Mouse (Mus musculus) lung, postnatal 10 days (tissue): ENCODE measurements around the gene Ncor1.
"Not testable (repeated sequence)": the region's sequence is repeated elsewhere in the genome, so short reads cannot be mapped to it uniquely, and the experiment has no call there.

Experiments used
- DNase-seq: peaks from one replicate; pipeline ENCODE4 v3.0.0; 2021

Gene Ncor1

DNA sequence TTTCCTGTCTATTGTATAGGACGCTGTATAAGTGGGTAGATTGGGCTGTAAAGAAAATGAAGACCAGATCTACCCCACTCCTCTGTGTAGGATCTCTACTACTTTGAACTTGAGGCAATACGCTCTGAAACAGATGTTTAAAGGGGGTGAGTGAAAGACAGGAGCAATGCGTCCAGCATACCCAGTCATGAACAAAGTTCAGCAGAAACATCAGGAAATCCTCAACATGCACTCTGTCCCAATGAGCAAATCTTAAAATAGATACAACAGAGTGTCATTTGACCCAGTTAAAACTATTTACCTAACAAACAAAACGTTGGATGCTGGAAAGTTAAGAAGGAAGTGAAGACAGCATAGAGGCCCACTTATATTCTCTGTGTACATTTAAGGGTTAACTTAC lies 106.4 kb downstream of the Ncor1 start:
- DNase-seq: peak; percentile 8

DNA sequence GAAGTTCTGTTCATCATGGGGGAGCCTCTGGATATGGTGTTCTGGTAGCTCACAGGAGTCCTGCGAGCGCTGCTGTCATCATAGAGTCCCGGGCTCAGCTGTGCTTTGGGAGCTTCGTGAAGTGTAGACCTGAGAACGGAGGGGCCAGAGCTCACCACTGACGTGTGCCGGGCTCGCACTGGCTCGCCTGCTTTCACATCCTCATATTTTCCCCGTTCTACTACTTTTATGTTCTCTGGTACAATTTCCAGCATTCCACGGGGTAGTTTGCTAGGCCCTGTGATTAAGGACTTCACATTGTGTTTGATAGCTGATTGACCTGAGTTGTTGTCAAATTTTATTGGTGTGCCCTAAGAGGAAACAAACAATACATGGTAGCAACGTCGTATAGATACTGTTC lies 115.3 kb downstream of the Ncor1 start:
- DNase-seq: no peak

DNA sequence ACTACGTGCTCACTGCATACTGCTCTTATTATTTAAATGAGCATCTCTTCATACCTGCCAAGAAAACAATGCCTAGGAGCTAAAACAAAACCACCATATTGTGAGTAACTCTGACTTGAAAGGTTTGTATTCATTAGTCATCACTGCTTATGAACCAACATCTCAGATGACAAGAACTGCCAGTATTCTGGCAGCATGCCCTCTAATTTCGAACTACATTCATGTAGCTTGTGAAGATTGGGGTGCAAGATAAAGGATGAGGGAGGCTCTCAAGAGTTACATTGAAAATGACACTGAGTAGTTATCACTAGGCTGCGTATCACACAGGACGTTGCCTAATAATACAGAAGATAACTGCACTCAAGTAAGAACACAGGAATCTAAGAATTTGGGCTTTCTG lies 126.1 kb downstream of the Ncor1 start:
- no peak for DNase-seq

DNA sequence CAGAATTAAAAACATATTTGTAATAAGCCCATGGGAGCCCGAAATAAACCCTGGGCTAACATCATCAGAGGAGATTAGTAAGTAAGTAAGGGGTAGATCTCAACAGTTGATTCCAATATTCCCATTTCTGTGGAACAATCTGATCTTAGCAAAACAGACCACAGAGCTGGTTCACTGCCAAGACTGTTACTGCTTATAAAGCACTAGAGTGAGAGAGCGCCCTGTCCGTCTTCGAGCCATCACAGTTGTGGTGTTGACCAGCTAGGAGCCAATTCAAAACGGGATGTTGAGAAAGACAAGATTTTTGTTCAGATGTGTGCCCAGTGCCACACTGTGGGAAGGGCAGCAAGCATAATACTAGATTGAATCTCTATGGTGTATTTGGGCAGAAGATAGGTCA lies 127.2 kb downstream of the Ncor1 start:
- peak; percentile 15 for DNase-seq

DNA sequence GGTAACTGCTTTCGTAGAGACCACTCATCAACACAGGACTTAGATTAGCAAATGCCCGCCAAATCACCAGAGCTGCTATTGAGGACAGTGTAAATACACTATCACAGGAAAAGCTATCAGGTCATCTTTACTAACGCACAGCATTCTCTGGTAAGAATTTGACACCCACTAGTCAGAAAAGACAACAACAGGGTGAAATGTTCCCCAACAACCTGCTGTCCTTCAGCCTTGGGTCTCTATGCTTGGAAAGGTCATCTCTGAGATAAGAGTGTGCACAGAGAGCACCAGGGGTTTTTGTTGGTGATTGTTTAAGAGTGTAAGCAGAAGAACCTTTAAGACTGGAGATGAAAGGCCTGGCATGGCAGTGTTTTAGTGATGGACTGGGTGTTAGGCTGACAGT lies 134.7 kb downstream of the Ncor1 start:
- DNase-seq: no peak

DNA sequence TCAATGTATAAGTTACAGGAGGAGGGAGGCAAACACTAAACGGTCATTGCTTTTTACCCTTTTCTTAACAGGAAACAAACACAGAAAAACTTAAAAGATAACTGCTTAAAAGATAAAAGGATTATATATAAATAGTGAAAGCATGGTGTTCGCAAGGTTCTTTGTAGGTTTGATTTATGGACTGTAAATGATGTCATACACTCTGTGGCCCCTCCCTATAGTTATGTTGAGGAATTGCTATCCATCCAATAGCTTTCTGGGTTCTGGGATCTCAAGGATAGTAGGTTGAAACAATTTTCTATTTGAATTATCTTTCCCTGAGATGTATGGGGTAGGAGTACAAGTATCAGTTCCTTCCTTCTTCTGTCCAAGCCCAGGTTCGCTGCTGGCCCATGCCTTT lies 138.2 kb downstream of the Ncor1 start:
- DNase-seq: no peak

DNA sequence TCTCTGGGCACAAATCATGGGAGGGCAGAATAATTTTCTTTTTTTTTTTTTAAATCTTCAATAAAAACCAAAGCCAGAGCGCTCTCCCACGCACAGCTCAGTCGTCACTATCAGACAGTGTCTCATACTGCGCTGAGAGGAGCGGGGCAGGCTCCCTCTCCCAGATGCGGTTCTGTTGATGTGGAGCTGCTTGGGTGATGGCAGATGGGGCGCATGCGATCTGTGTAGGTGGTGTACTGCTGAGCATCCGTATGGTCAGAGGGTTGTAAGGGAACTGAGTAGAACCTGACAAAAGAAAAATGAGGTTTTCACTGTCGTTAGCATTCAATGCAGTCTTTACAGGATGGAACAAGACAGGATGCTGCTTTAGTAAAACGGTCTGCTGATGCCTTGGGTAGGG lies 140.6 kb downstream of the Ncor1 start:
- DNase-seq: no peak

DNA sequence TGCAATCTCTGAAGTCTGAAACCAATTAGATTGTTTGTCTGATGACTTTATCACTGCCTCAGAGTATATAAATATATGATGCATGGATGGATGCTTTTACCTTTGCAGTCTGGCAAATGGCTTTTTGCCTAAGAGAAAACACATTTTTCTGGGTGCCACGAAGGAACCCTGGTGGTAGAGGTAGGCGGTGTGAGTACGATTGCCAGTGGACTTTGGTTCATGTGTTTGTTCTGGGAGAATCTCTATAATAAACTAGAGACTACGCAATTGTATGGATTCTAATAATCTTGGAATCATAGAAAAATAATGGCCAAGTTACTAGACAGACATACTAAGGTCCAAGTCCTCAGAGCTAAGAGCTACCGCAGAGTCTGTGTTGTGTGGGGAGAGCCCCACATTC lies 143.4 kb downstream of the Ncor1 start:
- no peak for DNase-seq

DNA sequence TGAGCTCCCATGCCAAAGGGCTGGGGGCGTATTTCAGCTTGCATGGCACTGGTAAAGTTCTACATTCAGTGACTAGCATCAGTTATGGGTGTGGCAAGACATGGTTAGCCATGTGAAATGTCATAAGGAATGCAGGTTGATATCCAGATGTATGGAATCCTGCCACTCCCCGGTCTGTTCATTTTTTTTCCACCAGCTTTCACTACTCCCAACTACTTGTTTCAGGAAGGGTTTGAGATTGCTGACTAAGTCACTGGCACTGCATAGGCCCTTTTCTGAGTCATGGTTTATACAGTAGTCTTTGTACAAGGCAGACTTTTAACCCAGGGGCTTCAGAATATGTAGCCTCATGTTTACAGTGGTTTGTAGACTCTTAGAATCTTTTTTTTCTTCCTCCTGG lies 149.0 kb downstream of the Ncor1 start:
- DNase-seq: no peak

DNA sequence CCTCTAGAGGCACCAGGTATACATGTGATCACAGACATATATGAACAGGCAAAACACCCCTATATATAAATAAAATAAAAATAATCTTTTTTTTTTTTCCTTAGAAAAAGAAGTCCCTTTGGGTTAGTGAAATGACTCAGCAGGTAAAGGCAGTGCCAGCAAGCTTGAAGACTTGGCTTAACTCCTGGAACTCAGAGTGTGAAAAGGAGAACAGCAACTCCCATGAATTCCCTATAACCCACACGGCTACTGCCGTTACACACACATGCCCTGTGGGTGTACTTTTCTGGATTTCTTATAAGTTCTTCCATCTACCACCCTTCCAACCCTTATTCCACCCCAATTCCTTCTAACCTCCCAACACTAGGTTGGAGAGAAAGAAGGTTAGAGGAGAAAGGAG lies 152.5 kb downstream of the Ncor1 start:
- no peak for DNase-seq

DNA sequence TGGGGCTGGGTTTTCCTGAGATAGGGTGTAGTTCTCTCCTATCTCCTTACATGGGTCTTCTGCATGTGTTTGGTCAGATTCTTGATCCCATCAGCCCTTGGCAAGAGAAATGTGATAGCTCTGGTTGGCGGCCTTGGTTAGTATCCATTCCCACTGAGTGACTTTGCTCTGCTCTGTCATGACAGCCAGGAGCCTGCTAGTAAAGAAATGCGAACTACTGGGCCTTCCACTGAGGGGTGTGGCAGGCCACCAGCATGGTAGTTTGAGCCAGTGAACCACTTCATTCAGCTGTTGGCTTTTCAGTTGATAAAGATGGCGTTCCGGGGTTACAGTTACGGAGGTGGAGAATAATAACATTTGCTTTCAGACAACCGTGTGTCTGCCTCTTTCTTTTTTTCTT lies 159.5 kb downstream of the Ncor1 start:
- DNase-seq: no peak

DNA sequence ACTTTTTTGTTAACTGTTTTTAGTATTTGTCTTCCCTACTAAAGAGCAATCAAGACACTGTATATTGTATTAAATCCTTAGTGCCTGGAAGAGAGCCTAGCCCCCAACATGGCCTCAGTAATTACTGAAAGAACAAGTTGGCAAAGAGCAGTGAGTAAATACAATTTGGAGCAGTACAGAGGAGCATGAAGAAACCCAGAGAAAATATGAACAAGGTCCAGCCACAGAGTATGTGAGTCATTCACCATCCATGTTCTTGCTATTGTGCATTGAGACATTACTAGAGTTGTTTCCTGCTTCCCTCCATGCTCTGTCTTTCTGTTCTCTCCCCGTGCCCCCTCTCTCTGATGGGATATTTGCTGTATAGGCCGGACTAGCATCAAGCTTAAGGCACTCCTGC lies 164.2 kb downstream of the Ncor1 start:
- DNase-seq: no peak

DNA sequence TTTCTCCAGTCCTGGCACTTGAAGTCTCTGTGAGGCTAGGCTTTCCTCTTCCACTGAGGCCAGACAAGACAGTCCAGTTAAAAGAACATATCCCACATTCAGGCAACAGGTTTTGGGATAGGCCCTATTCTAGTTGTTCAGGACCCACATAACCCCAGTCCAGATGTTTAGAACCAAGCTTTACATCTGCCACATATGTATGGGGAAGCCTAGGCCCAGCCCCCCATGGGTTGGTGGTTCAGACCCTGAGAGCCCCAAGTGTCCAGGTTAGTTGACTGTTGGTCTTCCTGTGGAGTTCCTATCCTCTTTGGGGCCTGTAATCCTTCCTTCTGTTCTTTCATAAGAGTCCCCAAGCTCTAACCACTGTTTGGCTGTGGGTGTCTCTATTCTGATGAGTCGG lies 170.6 kb downstream of the Ncor1 start:
- no peak for DNase-seq

DNA sequence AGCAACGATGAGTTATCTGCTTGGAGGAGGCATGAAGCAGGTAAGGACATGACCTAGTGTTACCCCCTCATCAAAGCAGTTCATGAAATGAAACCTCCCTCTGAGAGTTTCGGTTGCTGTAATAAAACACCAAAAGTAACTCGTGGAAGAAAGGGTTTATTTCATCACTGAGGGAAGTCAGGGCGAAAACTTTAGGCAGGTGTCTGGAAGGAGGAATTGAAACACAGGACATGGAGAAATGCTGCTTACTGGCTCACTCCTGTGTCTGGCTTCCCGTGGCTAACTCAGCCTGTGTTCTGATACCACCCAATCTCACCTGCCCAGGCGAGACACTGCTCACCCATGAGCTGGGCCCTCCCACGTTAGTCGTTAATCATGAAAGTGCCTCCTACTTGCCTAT lies 173.3 kb downstream of the Ncor1 start:
- no peak for DNase-seq

DNA sequence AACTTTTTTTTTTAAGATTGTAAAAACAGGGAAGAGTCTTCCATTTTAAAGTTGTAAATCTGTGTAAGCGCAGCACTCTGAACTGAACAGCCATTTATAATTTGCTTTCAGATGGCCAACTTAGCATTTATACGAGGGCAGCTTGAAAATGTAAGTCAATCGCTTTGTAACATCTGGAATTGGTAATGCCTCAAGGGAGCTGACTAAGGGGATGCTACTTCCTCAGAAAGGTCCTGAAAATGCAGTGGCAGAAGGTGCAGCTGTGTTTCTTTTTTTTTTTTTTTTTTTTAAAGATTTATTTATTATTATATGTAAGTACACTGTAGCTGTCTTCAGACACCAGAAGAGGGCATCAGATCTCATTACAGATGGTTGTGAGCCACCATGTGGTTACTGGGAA lies 174.3 kb downstream of the Ncor1 start:
- not testable (repeated sequence) for DNase-seq

DNA sequence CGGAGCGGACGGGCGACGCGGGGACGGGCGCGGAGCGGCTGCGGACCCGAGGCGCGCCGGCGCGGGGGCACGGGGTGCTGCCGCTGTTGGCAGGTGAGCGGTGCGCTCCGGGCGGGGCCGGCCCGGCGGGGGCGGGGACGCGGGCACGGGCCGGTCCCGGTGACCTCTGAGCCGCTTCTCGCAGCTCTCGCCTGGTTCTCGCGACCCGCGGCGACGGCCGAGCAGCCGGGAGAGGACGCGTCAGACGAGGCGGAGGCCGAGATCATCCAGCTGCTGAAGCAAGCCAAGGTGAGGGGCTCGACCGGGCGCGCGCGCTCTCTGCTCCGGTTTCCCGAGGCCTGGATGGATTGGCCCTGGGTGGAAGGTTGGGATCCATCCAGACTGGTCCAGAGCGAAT lies 176.7 kb downstream of the Ncor1 start:
- DNase-seq: peak; percentile 78

DNA sequence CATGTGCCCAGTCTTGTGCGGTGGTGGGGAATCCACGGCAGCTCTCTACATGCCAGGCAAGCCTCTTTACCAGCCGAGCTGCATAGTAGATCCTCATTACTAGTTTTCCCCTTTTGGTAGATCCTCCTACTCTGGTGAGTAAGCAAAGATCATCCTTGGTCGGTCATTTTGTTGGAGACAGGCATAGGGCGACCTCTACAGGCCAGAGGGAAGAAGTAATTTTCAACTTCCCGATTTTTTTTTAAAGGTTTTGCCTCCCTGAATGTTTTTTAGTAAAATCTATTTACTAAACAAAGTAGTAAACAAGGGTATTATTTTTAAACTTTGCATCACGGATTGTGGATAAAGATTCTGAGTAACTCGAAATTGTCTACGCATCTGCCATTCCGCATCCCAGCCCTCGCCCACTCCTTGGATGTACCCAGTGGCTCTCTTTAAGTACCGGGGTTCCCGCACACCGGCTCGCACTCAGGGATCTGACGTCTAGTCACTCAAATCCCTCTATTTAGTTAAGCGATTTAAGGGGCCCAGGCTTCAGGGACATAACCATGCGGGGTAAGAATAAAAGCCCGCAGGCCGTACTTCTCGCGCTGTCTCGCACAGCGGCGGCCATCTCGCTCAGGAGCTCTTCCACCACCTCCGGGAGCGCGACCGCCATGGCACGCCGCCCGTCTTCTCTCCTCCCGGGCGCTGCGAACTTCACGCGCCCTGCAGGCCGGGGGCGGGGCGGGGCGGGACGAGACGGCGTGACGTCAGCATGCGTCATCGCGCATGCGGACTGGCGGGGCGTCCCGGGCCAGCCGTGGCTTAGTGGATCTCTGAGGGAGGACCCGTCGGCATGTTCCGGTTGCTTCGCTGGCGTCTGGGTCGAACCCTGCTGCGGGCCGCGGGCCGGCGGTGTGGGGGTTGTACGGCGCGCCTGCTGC lies 177.4 kb downstream of the Ncor1 start, which contains the start of the genes Zswim7 and Ttc19:
Gene Zswim7 (minus strand): TSS at position 701 of the 926 bp plus-strand sequence.
Gene Ttc19 (plus strand): TSS at position 799 of the 926 bp plus-strand sequence.
- peak; percentile 94 for DNase-seq

DNA sequence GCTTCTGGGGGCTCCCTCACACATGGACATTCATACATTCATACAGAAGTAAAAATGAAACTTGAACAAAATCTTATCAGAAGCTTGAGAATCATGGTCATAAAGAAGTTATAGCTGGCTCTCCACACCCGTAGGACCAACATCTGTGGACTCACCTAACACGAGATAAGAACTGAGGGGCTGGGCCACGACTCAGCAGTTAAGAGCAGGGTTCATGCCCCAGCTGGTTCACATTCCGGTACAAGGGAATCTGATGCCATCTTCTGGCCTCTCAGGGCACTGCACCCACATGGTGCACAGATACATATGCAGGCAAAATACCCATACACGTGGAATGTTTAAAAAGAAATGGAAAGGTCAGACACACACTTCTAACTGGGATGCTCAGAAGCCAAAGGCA lies 180.3 kb downstream of the Ncor1 start:
- DNase-seq: peak; percentile 86

DNA sequence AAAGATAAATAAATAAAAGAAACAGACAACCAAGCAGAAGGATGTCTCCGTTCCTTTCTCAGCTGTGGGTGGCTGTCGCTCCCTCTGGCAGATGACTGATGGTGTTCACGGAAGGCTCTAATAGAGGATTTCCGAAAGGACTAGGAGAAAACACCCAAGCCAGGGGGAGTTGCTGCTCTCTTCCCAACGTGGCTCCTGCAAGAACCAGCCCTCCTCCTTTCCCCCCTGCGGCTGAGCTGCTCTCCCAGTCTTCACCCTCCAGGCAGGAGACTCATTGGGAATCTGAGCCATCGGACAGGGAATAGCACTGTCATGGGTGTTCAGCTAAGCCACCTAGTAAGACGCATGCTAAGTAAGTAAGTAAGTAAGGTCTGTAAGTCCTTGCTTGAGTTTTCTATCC lies 181.3 kb downstream of the Ncor1 start:
- DNase-seq: no peak

DNA sequence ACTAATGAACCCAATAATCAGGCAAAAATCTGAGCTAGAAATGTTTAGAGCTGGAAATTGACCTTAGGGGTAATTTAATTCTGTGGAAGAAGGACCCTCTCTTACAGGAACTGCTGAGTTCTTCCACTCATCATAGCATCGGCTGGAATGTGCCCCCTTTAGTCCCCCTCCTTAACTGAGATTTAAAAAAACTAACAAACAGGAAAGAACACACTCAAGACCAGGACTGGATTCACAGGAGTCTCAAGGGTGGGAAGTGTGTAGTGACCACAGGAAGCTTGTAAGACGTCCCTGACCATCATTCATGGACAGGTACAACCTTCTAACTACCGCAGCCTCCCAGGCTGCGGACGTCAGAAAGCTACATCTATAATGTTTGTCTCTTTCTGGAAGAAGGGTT lies 187.5 kb downstream of the Ncor1 start:
- DNase-seq: no peak

DNA sequence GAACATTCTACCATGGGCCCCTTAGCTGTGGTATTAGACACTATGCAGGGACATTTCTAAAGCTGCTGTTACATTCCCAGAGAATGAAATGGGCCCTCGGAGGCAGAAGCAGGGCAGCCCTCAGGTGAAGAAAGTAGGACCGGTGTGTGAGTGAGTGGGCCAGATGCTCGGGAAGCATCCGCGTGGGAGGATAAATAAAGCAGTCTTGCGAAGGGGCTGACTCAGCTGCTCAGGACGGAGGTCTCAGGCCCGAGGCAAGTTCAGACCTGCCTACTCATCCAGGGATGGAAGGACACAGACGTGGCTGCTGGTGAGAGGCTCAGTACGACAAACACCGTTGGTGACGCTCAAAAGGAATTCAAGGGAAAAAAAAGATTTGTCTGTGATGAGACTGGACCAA lies 189.2 kb downstream of the Ncor1 start:
- DNase-seq: no peak

DNA sequence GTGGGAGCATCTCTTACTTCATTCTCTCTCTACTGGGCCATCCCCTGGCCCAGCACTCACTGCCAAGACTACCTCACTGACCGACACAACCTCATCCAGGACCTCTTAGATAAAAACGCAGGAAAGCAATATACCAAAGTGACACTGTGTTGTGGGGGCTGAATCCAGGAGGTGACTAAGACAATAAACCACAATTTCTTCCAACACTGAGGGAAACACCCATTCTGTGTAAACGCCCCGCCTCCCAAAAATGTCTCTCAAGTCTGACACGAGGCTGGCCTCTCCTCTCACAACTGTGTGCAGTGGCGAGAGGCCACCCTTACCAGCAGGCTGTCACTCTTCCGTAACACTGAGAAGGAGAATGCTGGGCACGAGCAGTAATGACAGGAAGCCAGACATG lies 190.0 kb downstream of the Ncor1 start:
- DNase-seq: no peak

DNA sequence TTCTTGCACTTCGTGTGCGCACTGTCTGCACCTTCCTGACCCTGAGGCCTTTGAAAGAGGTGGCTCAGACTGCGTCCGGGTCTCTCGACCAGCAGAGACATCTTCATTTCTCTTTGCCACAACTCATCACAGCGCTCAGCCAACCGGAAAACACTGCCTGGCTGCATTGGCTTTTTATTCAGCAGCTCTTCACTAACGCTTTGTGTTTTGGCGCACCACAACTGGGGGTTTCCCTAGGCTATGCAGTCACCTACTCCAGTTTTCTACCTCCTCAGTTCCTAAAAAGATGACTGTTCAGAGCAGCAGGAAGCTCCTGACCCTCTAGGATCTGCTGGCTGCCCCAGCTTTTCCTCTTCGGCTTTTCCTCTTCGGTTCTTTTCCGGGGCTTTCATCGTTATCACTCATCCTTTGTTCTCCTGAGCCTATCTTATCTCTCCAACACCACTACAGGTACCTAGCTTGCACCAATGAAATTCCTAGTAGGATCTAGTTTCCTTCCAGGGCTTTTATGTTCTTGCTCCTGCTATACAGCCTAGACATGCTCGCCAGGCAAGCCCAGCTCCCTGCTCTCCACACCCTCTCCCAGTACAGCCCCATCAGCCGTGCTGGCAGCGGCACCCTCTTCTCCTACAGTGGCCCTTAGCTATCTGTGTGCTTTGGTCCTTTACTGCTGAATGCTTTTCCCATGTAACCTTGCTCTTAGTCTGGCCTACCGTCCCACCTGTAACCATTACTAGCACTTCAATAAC lies 191.7 kb downstream of the Ncor1 start:
- DNase-seq: no peak
